Mouse (Mus musculus): Measurements from ENCODE around the gene Adam6a. TPM values are rescaled to one million over a fixed set of nuclear protein-coding genes. Genes with fewer than 3 reads are reported as not detected.
"Not testable (repeated sequence)": the region's sequence is repeated elsewhere in the genome, so short reads cannot be mapped to it uniquely, and the experiment has no call there.

Gene Adam6a
- total RNA-seq (2021), result not detected
- long read RNA-seq, experiment 1, result 0 reads
- long read RNA-seq, experiment 2, result 0 reads

DNA sequence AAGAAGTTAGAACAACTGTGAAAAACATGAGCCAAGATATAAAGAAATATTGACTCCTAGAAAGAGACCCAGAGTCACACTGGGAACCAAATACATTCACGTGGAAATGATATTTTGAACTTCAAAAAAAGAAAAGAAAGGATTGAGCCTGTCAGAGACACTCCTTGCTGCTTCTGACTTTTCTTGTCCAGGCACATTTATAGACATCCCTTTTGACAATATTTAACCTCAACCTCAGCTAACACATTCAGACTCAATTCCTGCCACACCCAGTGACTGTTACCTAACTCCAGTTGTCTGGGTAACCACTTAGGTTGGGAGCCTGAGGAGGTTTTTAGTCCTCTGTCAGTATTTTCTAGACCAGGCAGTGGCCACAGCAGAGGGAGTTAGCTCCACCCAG, at the start of gene Adam6a:
Gene Adam6a (plus strand): TSS at position 301 of the 400 bp plus-strand sequence.
- intact Hi-C loops (cut with DNase I; ENCODE audit: low total_unique reads); DNase-seq: not testable (repeated sequence)

DNA sequence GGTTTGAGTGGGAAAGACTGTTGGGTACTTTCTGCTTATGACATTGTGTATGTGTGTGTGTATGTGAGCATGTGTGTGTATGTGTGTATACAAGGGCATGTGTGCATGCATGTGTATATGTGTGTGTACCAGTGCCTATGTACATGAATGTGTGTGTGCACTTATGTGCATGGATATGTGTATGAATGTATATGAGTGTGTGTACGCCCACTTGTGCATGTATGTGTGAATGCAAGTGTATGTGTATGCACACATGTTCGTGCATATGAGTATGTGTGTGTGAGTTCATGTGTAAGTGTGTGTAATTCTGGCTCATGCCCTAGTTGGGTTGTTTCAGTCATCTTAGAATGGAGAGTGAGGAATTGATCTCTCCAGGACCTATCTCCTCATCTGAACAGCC, 17.8 kb upstream of the Adam6a start:
- intact Hi-C loops (cut with DNase I; ENCODE audit: low total_unique reads), result no loop called here

DNA sequence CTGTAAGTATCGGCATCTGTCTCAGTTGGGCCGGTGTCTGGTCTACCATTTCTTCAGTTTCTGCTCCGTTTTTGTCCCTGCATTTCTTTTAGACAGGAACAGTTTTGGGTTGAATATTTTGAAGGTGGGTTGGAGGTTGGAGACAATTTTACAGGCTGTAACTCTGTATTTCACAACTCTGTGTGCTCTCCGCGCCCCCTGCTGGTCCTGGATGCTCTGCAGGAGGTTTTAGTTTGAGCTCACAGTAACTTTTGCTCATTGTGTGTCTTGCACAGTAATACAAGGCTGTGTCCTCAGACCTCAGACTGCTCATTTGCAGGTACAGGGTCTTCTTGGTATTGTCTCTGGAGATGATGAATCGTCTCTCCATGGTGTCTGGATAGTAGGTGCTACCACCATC, 34.5 kb downstream of the Adam6a start:
- intact Hi-C loops (cut with DNase I; ENCODE audit: low total_unique reads), result no loop called here
- DNase-seq, result no peak

More for the DNA sequence above, 17.8 kb upstream of the Adam6a start:
- no peak for DNase-seq

DNA sequence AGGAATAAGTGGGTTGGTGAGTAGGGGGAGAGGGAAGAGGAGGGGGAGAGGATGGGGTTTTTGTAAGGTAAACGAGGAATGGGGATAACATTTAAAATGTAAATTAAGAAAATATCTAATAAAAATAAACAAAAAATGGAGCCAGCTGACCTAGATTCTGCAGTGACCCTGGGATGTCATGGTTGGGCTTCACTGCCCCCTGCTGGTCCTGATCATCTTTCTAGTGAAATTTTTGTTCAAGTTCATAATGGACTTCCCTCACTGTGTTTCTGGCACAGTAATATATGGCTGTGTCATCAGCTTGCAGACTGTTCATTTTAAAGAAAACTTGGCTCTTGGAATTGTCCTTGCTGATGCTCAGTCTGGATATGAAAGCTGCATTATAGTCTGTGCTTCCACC, 44.3 kb downstream of the Adam6a start:
- DNase-seq, result no peak
- intact Hi-C loops (cut with DNase I; ENCODE audit: low total_unique reads), result no loop called here

Other genes with a start within 250 kb of the Adam6a start
- not detected for gene Adam6b, start 54.4 kb upstream of the Adam6a start, total RNA-seq (2021)